Mouse (Mus musculus) liver, adult 2 months (tissue): ENCODE results near the gene Dis3l2.

ENCODE experiments used
- CTCF ChIP-seq: fragments of 200-500 bp; IDR thresholded peaks from 2 replicates; pipeline ENCODE4 v1.5.1; 2011; ENCODE audit warnings: low read depth, low read length, control low read depth
- POLR2A ChIP-seq: fragments of 200-500 bp; IDR thresholded peaks from 2 replicates; pipeline ENCODE4 v1.6.1; 2011; ENCODE audit warnings: low read length, control low read depth; ENCODE audit not compliant: insufficient read depth; ENCODE audit errors: extremely low read depth

DNA sequence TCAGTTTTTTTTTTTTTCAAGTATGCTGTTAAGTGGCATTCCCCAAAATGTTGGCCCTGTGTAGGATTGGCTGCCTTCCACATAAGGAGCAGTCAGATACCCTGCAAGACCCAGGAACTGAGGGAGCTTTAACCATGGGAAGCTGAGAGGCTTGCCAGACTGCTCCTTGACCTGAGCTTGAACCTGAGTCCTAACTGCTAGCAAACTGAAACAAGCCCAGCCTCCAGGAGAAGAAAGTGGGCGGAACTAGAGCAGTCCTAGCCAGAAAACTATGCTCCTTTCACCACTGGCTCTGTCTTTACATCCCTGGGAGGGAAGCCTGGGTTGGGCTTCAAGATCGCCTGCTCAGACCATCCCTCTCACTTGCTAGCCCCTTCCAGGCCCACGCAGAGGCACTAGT lies 308.1 kb downstream of the Dis3l2 start:
- no peak for TF ChIP-seq CTCF
- TF ChIP-seq POLR2A, result no peak
